Mouse (Mus musculus) midbrain, embryonic 11.5 days (tissue): ENCODE data around the gene Tnxb. TPM values are rescaled to one million over a fixed set of nuclear protein-coding genes. Genes with fewer than 3 reads are reported as not detected.
"Not testable (repeated sequence)": the region's sequence is repeated elsewhere in the genome, so short reads cannot be mapped to it uniquely, and the experiment has no call there.

Experiments
- ATAC-seq: fragments of 200-750 bp; cut with Nextera tagmentation; 2 replicates; pipeline ENCODE4 v1.8.0; 2017; ENCODE audit warnings: moderate TSS enrichment, moderate library complexity; ENCODE audit not compliant: low FRiP score
- DNase-seq: peaks from one replicate; pipeline ENCODE4 v3.0.0; 2015; ENCODE audit warnings: low spot score; ENCODE audit errors: missing footprints
- H3K27ac ChIP-seq: fragments of 300-500 bp; sonication (generic); 2 replicates; pipeline ENCODE4 v1.5.1; 2014; ENCODE audit warnings: low read depth, low read length
- H3K27me3 ChIP-seq: fragments of 300-500 bp; sonication (generic); 2 replicates; pipeline ENCODE4 v1.6.1; 2014; ENCODE audit warnings: mild to moderate bottlenecking, low read length, moderate library complexity, mixed read lengths; ENCODE audit not compliant: control insufficient read depth, insufficient read depth
- H3K36me3 ChIP-seq: fragments of 300-500 bp; sonication (generic); 2 replicates; pipeline ENCODE4 v1.6.1; 2014; ENCODE audit warnings: mild to moderate bottlenecking, low read length, moderate library complexity, mixed read lengths; ENCODE audit not compliant: control insufficient read depth, insufficient read depth
- H3K4me1 ChIP-seq: fragments of 300-500 bp; sonication (generic); 2 replicates; pipeline ENCODE4 v1.6.1; 2014; ENCODE audit warnings: low read length; ENCODE audit not compliant: control insufficient read depth, insufficient read depth
- H3K4me2 ChIP-seq: fragments of 300-500 bp; sonication (generic); 2 replicates; pipeline ENCODE4 v1.6.1; 2014; ENCODE audit warnings: mild to moderate bottlenecking, moderate library complexity
- H3K4me3 ChIP-seq: fragments of 300-500 bp; sonication (generic); 2 replicates; pipeline ENCODE4 v1.5.1; 2014; ENCODE audit warnings: low read depth, low read length
- H3K9ac ChIP-seq: fragments of 300-500 bp; sonication (generic); 2 replicates; pipeline ENCODE4 v1.6.1; 2014; ENCODE audit warnings: low read length
- H3K9me3 ChIP-seq: fragments of 300-500 bp; sonication (generic); 2 replicates; pipeline ENCODE4 v1.6.1; 2016; ENCODE audit warnings: low read length; ENCODE audit not compliant: control insufficient read depth
- WGBS: fragments of 180-500 bp; shearing (Covaris S2); extraction: QIAGEN DNeasy Blood & Tissue Kit; methylation state at CpG from one replicate; pipeline ENCODE4 v1.1.7; 2014; 5-methylcytosine and 5-hydroxymethylcytosine counted together
- polyA plus RNA-seq: library from polyadenylated mRNA; unstranded; fragments of >200 nt; fragmentation: Nextera tagmentation; extraction: Ambion mirVana; gene quantifications from 2 replicates; pipeline ENCODE4 v1.2.1, GENCODE M21; 2014

Tnxb gene
- polyA plus RNA-seq, 1 experiment from 2014 or later: 0.05 TPM

GRCm38 (mm10) chr17:34699575-34700408 lies 29.5 kb downstream of the Tnxb start:
- H3K9ac ChIP-seq: no peak overlapping the region
- no peak overlapping the region for H3K4me2 ChIP-seq
- H3K4me1 ChIP-seq: peaks cover 5% of the 10 kb centered on the region; the same call in 1 of the 2 replicates
- H3K4me3 ChIP-seq: no peak overlapping the region
- ATAC-seq (0 out of 2 replicates have a peak, but pooled peaks have one; percentile 30), DNase-seq (no peak)
- no peak overlapping the region; the same call in 1 of the 2 replicates for H3K27ac ChIP-seq
- no peaks in the 10 kb centered on the region for H3K36me3 ChIP-seq
- no peaks in the 10 kb centered on the region for H3K9me3 ChIP-seq
- no peaks in the 10 kb centered on the region for H3K27me3 ChIP-seq
- WGBS: 63% methylated on average over 14 of the region's 14 CpGs

- no peak overlapping the region for H3K4me3 ChIP-seq
- no peak overlapping the region for H3K27ac ChIP-seq
- H3K36me3 ChIP-seq: no peaks in the 10 kb centered on the region
- WGBS: 82% methylated on average over 2 of the region's 2 CpGs
- H3K9ac ChIP-seq: no peak overlapping the region
- no peaks in the 10 kb centered on the region for H3K9me3 ChIP-seq
- H3K4me2 ChIP-seq: no peak overlapping the region
- H3K4me1 ChIP-seq: peaks cover 5% of the 10 kb centered on the region; the same call in 1 of the 2 replicates
- H3K27me3 ChIP-seq: no peaks in the 10 kb centered on the region
- no peak for DNase-seq
- ATAC-seq: no peak
Measured at GRCm38 (mm10) chr17:34700671-34701071, 30.3 kb downstream of the Tnxb start.

GRCm38 (mm10) chr17:34706476-34706875 lies 36.1 kb downstream of the Tnxb start:
- H3K4me3 ChIP-seq, H3K4me2 ChIP-seq, ATAC-seq, H3K27ac ChIP-seq, H3K4me1 ChIP-seq, H3K27me3 ChIP-seq, DNase-seq, H3K9me3 ChIP-seq, H3K9ac ChIP-seq, H3K36me3 ChIP-seq: not testable (repeated sequence)
- WGBS: 79% methylated on average over 2 of the region's 2 CpGs

- Histone ChIP-seq H3K4me2 (no peak overlapping the region), H3K9ac (no peak overlapping the region), H3K36me3 (no peaks in the 10 kb centered on the region), H3K27me3 (no peaks in the 10 kb centered on the region), H3K4me1 (no peaks in the 10 kb centered on the region), H3K4me3 (no peak overlapping the region), H3K9me3 (no peaks in the 10 kb centered on the region), H3K27ac (no peak overlapping the region)
- 39% methylated on average over 6 of the region's 6 CpGs for WGBS
- DNase-seq (no peak), ATAC-seq (no peak)
Measured at GRCm38 (mm10) chr17:34712951-34713350, 42.6 kb downstream of the Tnxb start.

GRCm38 (mm10) chr17:34714181-34714907 lies 44.0 kb downstream of the Tnxb start:
- not testable (repeated sequence) for H3K9ac ChIP-seq, H3K4me2 ChIP-seq, DNase-seq, H3K27me3 ChIP-seq, H3K4me3 ChIP-seq, H3K9me3 ChIP-seq, H3K4me1 ChIP-seq, ATAC-seq, H3K36me3 ChIP-seq, H3K27ac ChIP-seq
- WGBS: 90% methylated on average over 9 of the region's 9 CpGs

GRCm38 (mm10) chr17:34714908-34715445 lies 44.6 kb downstream of the Tnxb start:
- not testable (repeated sequence) for DNase-seq, H3K4me3 ChIP-seq, H3K27me3 ChIP-seq, H3K4me2 ChIP-seq, H3K36me3 ChIP-seq, H3K9ac ChIP-seq, H3K27ac ChIP-seq, ATAC-seq, H3K9me3 ChIP-seq, H3K4me1 ChIP-seq
- 81% methylated on average over 5 of the region's 5 CpGs for WGBS

GRCm38 (mm10) chr17:34715451-34715850 lies 45.1 kb downstream of the Tnxb start:
- H3K36me3 ChIP-seq, H3K4me2 ChIP-seq, H3K27ac ChIP-seq, H3K4me3 ChIP-seq, DNase-seq, H3K4me1 ChIP-seq, H3K9me3 ChIP-seq, H3K27me3 ChIP-seq, H3K9ac ChIP-seq, ATAC-seq: not testable (repeated sequence)
- WGBS: 87% methylated on average over 6 of the region's 7 CpGs

GRCm38 (mm10) chr17:34716247-34716646 lies 45.9 kb downstream of the Tnxb start:
- no peaks in the 10 kb centered on the region for H3K27me3 ChIP-seq
- no peak for DNase-seq
- no peak overlapping the region for H3K9ac ChIP-seq
- H3K4me1 ChIP-seq: no peaks in the 10 kb centered on the region
- ATAC-seq: no peak
- no peak overlapping the region for H3K27ac ChIP-seq
- no peak overlapping the region for H3K4me2 ChIP-seq
- 87% methylated on average over 15 of the region's 15 CpGs for WGBS
- no peaks in the 10 kb centered on the region for H3K9me3 ChIP-seq
- no peak overlapping the region for H3K4me3 ChIP-seq
- no peaks in the 10 kb centered on the region for H3K36me3 ChIP-seq

- no peak for ATAC-seq
- no peak overlapping the region for H3K27ac ChIP-seq
Measured at GRCm38 (mm10) chr17:34717401-34717800, 47.1 kb downstream of the Tnxb start.

More at GRCm38 (mm10) chr17:34717401-34717800, 47.1 kb downstream of the Tnxb start:
- H3K9me3 ChIP-seq: no peaks in the 10 kb centered on the region
- whole genome bisulfite sequencing: 86% methylated on average over 11 of the region's 11 CpGs
- no peaks in the 10 kb centered on the region for H3K4me1 ChIP-seq
- DNase-seq: no peak
- H3K9ac ChIP-seq: no peak overlapping the region
- H3K4me3 ChIP-seq: no peak overlapping the region
- H3K27me3 ChIP-seq: no peaks in the 10 kb centered on the region
- H3K36me3 ChIP-seq: no peaks in the 10 kb centered on the region
- no peak overlapping the region for H3K4me2 ChIP-seq
